Mouse (Mus musculus) liver, embryonic 15.5 days (tissue): ENCODE results near the gene Bcl2l2. TPM values are rescaled to one million over a fixed set of nuclear protein-coding genes. Genes with fewer than 3 reads are reported as not detected.

Experiments used
- ATAC-seq: fragments of 200-750 bp; cut with Nextera tagmentation; 2 replicates; pipeline ENCODE4 v1.8.0; 2017; ENCODE audit warnings: moderate number of reproducible peaks, mild to moderate bottlenecking, moderate library complexity; ENCODE audit not compliant: insufficient read depth
- H3K27ac ChIP-seq: fragments of 300-500 bp; sonication (generic); replicated peaks from 2 replicates; pipeline ENCODE4 v1.5.1; 2015; ENCODE audit warnings: mild to moderate bottlenecking, inconsistent platforms
- H3K27me3 ChIP-seq: fragments of 300-500 bp; sonication (generic); 2 replicates; pipeline ENCODE4 v1.6.1; 2015; ENCODE audit warnings: mild to moderate bottlenecking, inconsistent platforms
- H3K36me3 ChIP-seq: fragments of 300-500 bp; sonication (generic); replicated peaks from 2 replicates; pipeline ENCODE4 v1.6.1; 2015; ENCODE audit warnings: moderate library complexity, mild to moderate bottlenecking, inconsistent platforms
- H3K4me1 ChIP-seq: fragments of 300-500 bp; sonication (generic); replicated peaks from 2 replicates; pipeline ENCODE4 v1.6.1; 2015; ENCODE audit warnings: inconsistent platforms
- H3K4me2 ChIP-seq: fragments of 300-500 bp; sonication (generic); 2 replicates; pipeline ENCODE4 v1.6.1; 2015; ENCODE audit warnings: moderate library complexity, mild to moderate bottlenecking, inconsistent platforms
- H3K4me3 ChIP-seq: fragments of 300-500 bp; sonication (generic); replicated peaks from 2 replicates; pipeline ENCODE4 v1.5.1; 2015; ENCODE audit warnings: mild to moderate bottlenecking, inconsistent platforms
- H3K9ac ChIP-seq: fragments of 300-500 bp; sonication (generic); 2 replicates; pipeline ENCODE4 v1.6.1; 2015; ENCODE audit warnings: moderate library complexity, mild to moderate bottlenecking, inconsistent platforms
- H3K9me3 ChIP-seq: fragments of 300-500 bp; sonication (generic); replicated peaks from 2 replicates; pipeline ENCODE4 v1.6.1; 2016; ENCODE audit warnings: inconsistent platforms
- WGBS: fragments of 180-500 bp; shearing (Covaris S2); methylation state at CpG from one replicate; pipeline ENCODE4 v1.1.7; 2015; ENCODE audit warnings: mixed read lengths; ENCODE audit not compliant: insufficient replicate concordance; 5-methylcytosine and 5-hydroxymethylcytosine counted together
- polyA plus RNA-seq: library from polyadenylated mRNA; unstranded; fragments of >200 nt; fragmentation: Nextera tagmentation; extraction: Ambion mirVana; gene quantifications from 2 replicates; pipeline ENCODE4 v1.2.1, GENCODE M21; 2015

Gene Bcl2l2
- polyA plus RNA-seq, 1 experiment from 2014 or later: 0.46 TPM

- Histone ChIP-seq H3K9ac (no peak overlapping the region), H3K27ac (no peak overlapping the region), H3K4me2 (no peak overlapping the region), H3K9me3 (no peaks in the 10 kb centered on the region), H3K27me3 (no peaks in the 10 kb centered on the region), H3K4me1 (peaks cover 15% of the 10 kb centered on the region), H3K4me3 (no peak overlapping the region), H3K36me3 (no peaks in the 10 kb centered on the region)
- 49% methylated on average over 5 of the region's 5 CpGs for WGBS
- ATAC-seq: no peak
These were observed 16.2 kb upstream of the Bcl2l2 start for GRCm38 (mm10) chr14:54866936-54867335.

DNA sequence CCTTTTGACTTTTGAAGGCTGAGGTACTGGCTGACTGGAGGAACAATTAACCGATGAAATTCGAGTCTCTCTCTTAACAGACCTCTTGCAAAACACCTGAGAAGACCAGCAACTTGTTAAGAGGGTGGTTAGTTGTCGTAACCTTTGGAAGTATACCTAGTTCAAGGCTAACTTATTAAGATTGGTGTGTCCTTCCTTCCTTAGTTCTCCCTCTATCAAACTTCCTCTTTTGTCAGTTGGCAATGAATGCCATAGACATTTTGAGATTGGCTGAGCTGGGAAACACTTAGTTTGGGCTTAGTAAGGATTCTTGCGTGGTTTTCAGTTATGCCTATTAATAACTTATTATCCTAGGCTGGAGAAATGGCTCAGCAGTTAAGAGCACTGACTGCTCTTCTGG, 15.2 kb upstream of the Bcl2l2 start:
- no peak overlapping the region for H3K4me3 ChIP-seq
- no peak for ATAC-seq
- H3K27ac ChIP-seq: no peak overlapping the region

DNA sequence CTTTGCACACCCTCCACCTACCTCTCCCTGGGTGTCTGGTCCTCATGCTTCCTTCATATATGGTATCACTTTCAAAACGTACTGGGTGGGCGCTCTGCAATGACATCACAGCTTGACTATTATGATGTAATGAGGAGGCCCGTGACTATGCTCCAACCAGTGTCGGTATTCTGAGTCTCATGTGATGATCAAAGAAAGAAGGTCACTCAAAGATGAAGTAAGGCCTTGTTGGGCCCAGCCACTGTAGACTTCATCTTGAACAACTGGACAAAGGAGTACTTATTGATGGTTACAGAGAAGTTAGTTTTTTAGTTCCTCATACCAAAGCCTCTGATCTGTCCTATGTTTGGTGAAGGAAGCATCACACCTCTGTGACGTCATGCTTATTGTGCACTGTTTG, 12.3 kb upstream of the Bcl2l2 start, which contains the start of gene Homez:
Gene Homez, minus strand, starts transcription at position 101 of the 400 bp plus-strand sequence.
- peaks cover 8% of the 10 kb centered on the region for H3K4me1 ChIP-seq
- no peak within 1 kb of the TSS for H3K27ac ChIP-seq
- H3K9me3 ChIP-seq: no peaks in the 10 kb centered on the region
- no peak within 1 kb of the TSS for H3K4me2 ChIP-seq
- H3K4me3 ChIP-seq: no peak within 1 kb of the TSS
- no peaks in the 10 kb centered on the region for H3K36me3 ChIP-seq
- H3K27me3 ChIP-seq: peaks cover 6% of the 10 kb centered on the region
- H3K9ac ChIP-seq: no peak within 1 kb of the TSS
- 76% methylated on average over 5 of the region's 5 CpGs for WGBS
- no peak for ATAC-seq

More for the DNA sequence above, 15.2 kb upstream of the Bcl2l2 start:
- no peak overlapping the region for H3K4me2 ChIP-seq
- no peaks in the 10 kb centered on the region for H3K36me3 ChIP-seq
- H3K4me1 ChIP-seq: peaks cover 15% of the 10 kb centered on the region
- WGBS: 43% methylated on average over 4 of the region's 4 CpGs
- H3K9ac ChIP-seq: no peak overlapping the region
- no peaks in the 10 kb centered on the region for H3K27me3 ChIP-seq
- H3K9me3 ChIP-seq: no peaks in the 10 kb centered on the region

DNA sequence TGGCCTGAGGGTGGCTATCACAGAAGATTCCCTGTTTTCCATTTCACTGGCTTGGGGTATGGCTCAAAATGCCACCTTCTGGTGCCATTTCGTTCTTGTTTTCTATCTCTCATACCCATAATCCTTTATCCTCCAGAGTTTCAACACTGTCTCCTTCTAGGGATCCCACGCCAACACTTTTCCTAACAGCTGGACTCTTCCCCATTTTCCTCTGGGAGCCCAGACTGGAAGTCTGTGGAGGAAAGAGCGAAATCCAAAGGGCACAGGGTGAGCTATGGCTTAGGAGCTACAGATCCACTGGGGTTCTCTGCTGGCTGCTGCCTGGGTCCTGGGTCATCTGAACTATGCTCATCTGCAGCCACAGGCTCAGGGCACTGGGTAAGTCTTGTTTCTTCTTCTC, 9.0 kb upstream of the Bcl2l2 start:
- 72% methylated on average over 3 of the region's 3 CpGs for WGBS
- no peak for ATAC-seq
- H3K9ac ChIP-seq: no peak overlapping the region
- no peak overlapping the region for H3K4me2 ChIP-seq
- peaks cover 22% of the 10 kb centered on the region for H3K27me3 ChIP-seq
- no peaks in the 10 kb centered on the region for H3K9me3 ChIP-seq
- no peaks in the 10 kb centered on the region for H3K36me3 ChIP-seq
- peaks cover 29% of the 10 kb centered on the region for H3K4me1 ChIP-seq
- H3K27ac ChIP-seq: no peak overlapping the region
- no peak overlapping the region for H3K4me3 ChIP-seq

DNA sequence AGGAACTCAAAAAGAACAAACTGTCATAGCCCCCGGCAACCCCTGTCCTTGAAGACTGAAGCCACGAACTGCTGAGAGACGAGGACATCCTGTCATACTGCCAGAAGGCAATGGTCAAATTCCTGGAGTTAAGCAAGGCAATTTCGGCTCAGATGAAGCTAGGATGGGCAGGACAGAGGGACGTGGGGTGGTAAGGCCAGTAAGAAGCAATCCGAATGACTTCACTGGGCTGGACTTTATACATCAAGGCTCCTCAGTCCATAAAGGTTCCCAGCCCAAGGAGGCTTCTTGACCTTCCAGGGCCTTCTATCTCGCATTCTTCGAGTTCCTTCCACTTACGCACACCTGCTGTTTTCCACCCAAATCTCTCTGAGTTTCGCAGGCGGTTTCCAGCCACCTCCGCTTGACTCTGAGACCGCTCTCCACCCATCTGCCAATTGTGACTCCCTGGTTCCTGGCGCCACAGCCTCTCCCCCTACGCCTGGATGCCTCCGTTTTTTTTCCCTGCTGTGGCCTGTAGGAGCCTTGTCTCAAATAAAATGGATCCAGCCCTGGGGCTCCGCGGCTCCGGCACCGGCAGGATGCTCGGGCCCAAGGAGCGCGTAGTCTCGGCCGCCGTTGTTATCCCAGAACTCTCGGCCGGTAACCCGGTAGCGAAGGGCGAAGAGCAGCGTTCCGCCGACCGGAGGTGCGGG, 7.2 kb upstream of the Bcl2l2 start:
- ATAC-seq: peak; percentile 11; the same call in 1 of the 2 replicates
- H3K9ac ChIP-seq: peak overlapping the region; percentile 71
- peaks cover 22% of the 10 kb centered on the region for H3K27me3 ChIP-seq
- peaks cover 29% of the 10 kb centered on the region for H3K4me1 ChIP-seq
- peak overlapping the region; percentile 77 for H3K4me3 ChIP-seq
- H3K4me2 ChIP-seq: peak overlapping the region; percentile 93
- peak overlapping the region; percentile 33; the same call in 1 of the 2 replicates for H3K27ac ChIP-seq
- no peaks in the 10 kb centered on the region for H3K9me3 ChIP-seq
- 3% methylated on average over 36 of the region's 36 CpGs for WGBS
- H3K36me3 ChIP-seq: no peaks in the 10 kb centered on the region

DNA sequence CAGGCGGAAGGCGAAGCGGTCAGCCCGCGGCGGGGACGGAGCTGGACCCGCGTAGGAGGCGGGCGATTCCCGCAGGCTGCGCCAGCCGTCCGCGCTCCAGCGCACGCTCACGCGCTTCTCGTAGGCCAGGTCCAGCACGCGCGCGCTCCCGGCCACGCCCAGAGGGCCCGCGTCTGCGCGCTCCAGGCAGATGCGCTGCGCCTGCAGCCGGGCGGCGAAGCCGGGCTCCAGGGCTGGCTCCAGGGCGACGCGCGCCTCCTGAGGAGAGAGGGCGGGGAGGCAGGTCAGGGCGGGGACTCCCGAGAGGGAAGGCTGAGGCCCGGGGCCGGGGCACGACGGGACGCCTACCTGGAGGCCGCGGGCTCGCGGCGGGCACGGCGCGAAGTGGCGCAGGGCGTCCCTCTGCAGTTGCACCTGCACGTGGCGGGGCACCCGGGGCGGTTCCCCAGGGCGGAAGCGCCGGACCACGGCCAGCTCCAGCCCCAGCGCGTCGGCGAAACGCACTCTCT, 6.6 kb upstream of the Bcl2l2 start:
- Histone ChIP-seq H3K4me3 (peak overlapping the region; percentile 77), H3K4me1 (peaks cover 29% of the 10 kb centered on the region), H3K9me3 (no peaks in the 10 kb centered on the region), H3K9ac (peak overlapping the region; percentile 71), H3K27ac (peak overlapping the region; percentile 75), H3K27me3 (peaks cover 22% of the 10 kb centered on the region), H3K4me2 (peak overlapping the region; percentile 93), H3K36me3 (no peaks in the 10 kb centered on the region)
- ATAC-seq: peak; percentile 93
- under 1% methylated on average over 72 of the region's 72 CpGs for WGBS

DNA sequence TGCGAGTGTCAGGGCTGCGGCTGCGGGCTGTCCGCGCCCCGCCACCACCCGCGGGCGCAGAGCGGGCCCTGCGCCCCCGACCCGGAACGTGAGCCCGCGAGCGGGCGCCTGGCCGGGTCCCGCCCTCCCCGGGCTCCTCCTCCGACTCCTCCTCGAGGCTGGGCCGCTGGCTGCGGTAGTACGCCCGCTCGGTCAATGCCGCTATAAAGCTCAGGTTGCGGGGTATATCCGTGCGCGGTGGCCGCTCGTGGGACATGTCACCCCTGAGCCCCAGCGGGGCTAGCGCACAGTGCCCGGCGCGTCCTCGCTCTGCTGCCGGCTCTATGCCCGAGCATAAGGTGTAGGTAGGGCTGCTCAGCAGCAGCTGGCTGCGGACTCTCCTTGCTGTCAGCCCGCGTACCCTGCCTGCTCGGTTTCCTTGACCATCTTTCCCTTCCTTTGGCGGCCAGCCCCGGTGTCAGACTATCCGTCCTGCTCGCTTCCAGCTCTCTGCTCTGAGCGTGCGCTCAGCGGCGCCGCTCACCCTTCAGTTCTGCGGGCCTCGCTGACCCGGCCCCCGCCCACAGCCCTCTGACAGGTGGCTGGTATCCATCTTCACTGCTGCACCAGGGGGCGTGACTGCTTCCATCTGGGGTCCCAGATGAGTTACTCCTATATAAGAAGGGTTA, 6.0 kb upstream of the Bcl2l2 start, which contains the start of gene Ppp1r3e:
Gene Ppp1r3e, minus strand, starts transcription at position 503 of the 668 bp plus-strand sequence.
- Histone ChIP-seq H3K9me3 (no peaks in the 10 kb centered on the region), H3K4me2 (peak within 1 kb of the TSS; percentile 93), H3K27me3 (peaks cover 22% of the 10 kb centered on the region), H3K36me3 (no peaks in the 10 kb centered on the region), H3K4me3 (peak within 1 kb of the TSS; percentile 77), H3K4me1 (peaks cover 29% of the 10 kb centered on the region), H3K27ac (peak within 1 kb of the TSS; percentile 75), H3K9ac (peak within 1 kb of the TSS; percentile 71)
- ATAC-seq: peak; percentile 81
- under 1% methylated on average over 61 of the region's 61 CpGs for WGBS

GRCm38 (mm10) chr14:54884022-54884712, 990 bp downstream of the Bcl2l2 start:
- Histone ChIP-seq H3K4me2 (peak overlapping the region; percentile 80), H3K27me3 (no peaks in the 10 kb centered on the region), H3K4me3 (peak overlapping the region; percentile 57), H3K27ac (peak overlapping the region; percentile 62; the same call in 1 of the 2 replicates), H3K9me3 (no peaks in the 10 kb centered on the region), H3K4me1 (peaks cover 20% of the 10 kb centered on the region), H3K36me3 (no peaks in the 10 kb centered on the region), H3K9ac (no peak overlapping the region)
- 51% methylated on average over 21 of the region's 21 CpGs for WGBS
- no peak for ATAC-seq

GRCm38 (mm10) chr14:54885309-54885708, 2.1 kb downstream of the Bcl2l2 start:
- Histone ChIP-seq H3K27ac (no peak overlapping the region), H3K4me2 (no peak overlapping the region), H3K9ac (no peak overlapping the region), H3K4me1 (peaks cover 20% of the 10 kb centered on the region), H3K27me3 (no peaks in the 10 kb centered on the region), H3K36me3 (no peaks in the 10 kb centered on the region), H3K4me3 (no peak overlapping the region), H3K9me3 (no peaks in the 10 kb centered on the region)
- ATAC-seq: no peak
- 79% methylated on average over 11 of the region's 11 CpGs for WGBS

DNA sequence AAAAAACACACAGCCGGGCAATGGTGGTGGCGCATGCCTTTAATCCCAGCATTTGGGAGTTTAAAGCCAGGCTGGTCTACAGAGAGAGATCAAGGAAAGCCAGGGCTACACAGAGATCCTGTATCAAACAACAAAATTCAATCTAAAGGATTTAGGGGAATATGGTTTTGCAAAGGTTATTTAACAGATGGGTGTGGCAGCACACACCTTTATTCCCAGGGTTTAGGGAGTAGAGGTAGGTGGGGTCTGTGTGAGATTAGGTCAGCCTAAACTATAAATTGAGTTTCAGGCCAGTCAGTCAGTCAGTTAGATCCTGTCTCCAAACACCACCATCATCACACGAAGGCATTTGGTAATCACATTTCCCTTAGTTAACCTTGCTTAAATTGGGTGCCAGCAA, 9.0 kb downstream of the Bcl2l2 start, which contains the start of gene Pabpn1:
Gene Pabpn1, plus strand, starts transcription at position 301 of the 400 bp plus-strand sequence.
- peak within 1 kb of the TSS; percentile 75 for H3K4me2 ChIP-seq
- H3K9ac ChIP-seq: peak within 1 kb of the TSS; percentile 44
- WGBS: 80% methylated on average over 3 of the region's 3 CpGs
- peaks cover 19% of the 10 kb centered on the region for H3K36me3 ChIP-seq
- ATAC-seq: no peak
- peak within 1 kb of the TSS; percentile 90 for H3K4me3 ChIP-seq
- H3K27ac ChIP-seq: peak within 1 kb of the TSS; percentile 88
- H3K27me3 ChIP-seq: no peaks in the 10 kb centered on the region
- peaks cover 33% of the 10 kb centered on the region for H3K4me1 ChIP-seq
- H3K9me3 ChIP-seq: no peaks in the 10 kb centered on the region
